Mouse (Mus musculus) myocyte (in vitro differentiated cells): ENCODE measurements around the gene Fam166b.

Experiments used
- MYOG ChIP-seq, 3 experiments: IDR thresholded peaks; one replicate each; pipeline ENCODE4 v1.6.1; 2011; ENCODE audit warnings: control low read depth in 2 of 3, low read depth in 2 of 3, mild to moderate bottlenecking in 2 of 3; ENCODE audit not compliant: insufficient read length in 2 of 3, control insufficient read depth in 1 of 3, insufficient read depth in 1 of 3
- POLR2A ChIP-seq: IDR thresholded peaks from one replicate; pipeline ENCODE4 v1.6.1; 2011; ENCODE audit warnings: low read depth, mild to moderate bottlenecking, control low read depth, moderate library complexity; ENCODE audit not compliant: insufficient read length

DNA sequence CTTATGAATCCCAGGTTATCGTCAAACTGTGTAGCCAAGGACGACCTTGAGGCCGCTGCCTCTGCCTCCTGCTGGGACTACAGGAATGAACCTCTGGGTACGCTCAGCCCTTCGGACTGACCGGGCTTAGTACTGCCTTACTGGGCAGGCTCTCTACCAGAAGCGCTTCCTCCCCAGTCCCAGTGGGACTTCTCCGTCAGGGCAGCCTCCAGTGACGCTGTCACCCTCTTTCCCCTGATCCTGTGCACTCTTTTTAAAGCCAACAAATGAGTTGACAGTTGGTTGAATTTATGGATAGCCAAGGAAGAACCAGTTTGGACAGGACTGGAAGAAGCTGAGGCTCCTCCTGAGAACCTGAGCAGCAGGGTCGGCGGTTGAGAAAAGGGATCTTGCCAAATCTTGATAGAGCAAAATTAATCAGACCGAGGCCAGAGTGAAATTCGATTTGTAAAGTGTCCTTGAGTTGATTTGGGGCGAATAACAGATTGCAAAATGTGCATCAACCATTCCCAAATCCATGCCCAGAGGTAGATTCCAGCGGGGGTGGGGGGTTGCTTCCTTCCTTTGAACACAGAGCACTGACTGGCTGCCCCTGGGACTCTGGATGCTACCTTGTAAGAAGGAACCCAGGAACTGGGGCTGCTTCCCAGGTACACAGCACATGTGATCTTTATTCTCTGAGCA, 9.8 kb downstream of the Fam166b start:
- TF ChIP-seq MYOG (IDR thresholded peaks at IDR 0.05; ENCODE audit: control insufficient read depth in 1 of 3, insufficient read depth in 1 of 3, insufficient read length in 2 of 3, low read depth in 2 of 3) (no peak), POLR2A (no peak)
